Mouse (Mus musculus) kidney, adult 2 months (tissue): ENCODE measurements around the gene Acbd7. TPM values are rescaled to one million over a fixed set of nuclear protein-coding genes. Genes with fewer than 3 reads are reported as not detected.

ENCODE experiments used
- DNase-seq: peaks from one replicate; pipeline ENCODE4 v3.0.0; 2021
- H3K27ac ChIP-seq: fragments of 200-500 bp; 2 replicates; pipeline ENCODE4 v1.5.1; 2012; ENCODE audit warnings: low read depth, low read length, control low read depth, inconsistent platforms; ENCODE audit not compliant: insufficient read depth
- H3K27me3 ChIP-seq: fragments of 200-500 bp; replicated peaks from 2 replicates; pipeline ENCODE4 v1.6.1; 2012; ENCODE audit warnings: mild to moderate bottlenecking, moderate library complexity, low read length, inconsistent platforms; ENCODE audit not compliant: control insufficient read depth, insufficient read depth
- H3K36me3 ChIP-seq: fragments of 200-500 bp; 2 replicates; pipeline ENCODE4 v1.6.1; 2012; ENCODE audit warnings: mild to moderate bottlenecking, moderate library complexity, low read length, inconsistent platforms; ENCODE audit not compliant: control insufficient read depth, insufficient read depth
- H3K4me1 ChIP-seq: fragments of 200-500 bp; 2 replicates; pipeline ENCODE4 v1.6.1; 2011; ENCODE audit warnings: low read length; ENCODE audit not compliant: control insufficient read depth, insufficient read depth
- H3K4me3 ChIP-seq: fragments of 200-500 bp; 2 replicates; pipeline ENCODE4 v1.5.1; 2011; ENCODE audit warnings: mild to moderate bottlenecking, low read depth, low read length, control low read depth; ENCODE audit not compliant: insufficient read depth
- CTCF ChIP-seq: fragments of 200-500 bp; conservative IDR thresholded peaks from 2 replicates; pipeline ENCODE4 v1.5.1; 2011; ENCODE audit warnings: low read depth, mild to moderate bottlenecking, control low read depth, low read length, moderate library complexity, mixed read lengths; ENCODE audit not compliant: insufficient read depth, insufficient read length
- POLR2A ChIP-seq: fragments of 200-500 bp; IDR thresholded peaks from one replicate; pipeline ENCODE4 v1.6.1; 2011; ENCODE audit warnings: low read depth, low read length, control low read depth
- WGBS: fragments of 180-500 bp; shearing (Covaris S2); methylation state at CpG from one replicate; pipeline ENCODE4 v1.1.7; 2018; 5-methylcytosine and 5-hydroxymethylcytosine counted together
- polyA plus RNA-seq: library from polyadenylated mRNA; depleted of rRNA; stranded (reverse); fragments of >200 nt; gene quantifications from 2 replicates; pipeline ENCODE4 v1.2.3, GENCODE M21; 2012

The Acbd7 gene
- polyA plus RNA-seq, 1 experiment: not detected

- no peak for TF ChIP-seq CTCF
- no peak for TF ChIP-seq POLR2A
- H3K36me3 ChIP-seq: peaks cover 2% of the 10 kb centered on the region
- no peak for DNase-seq
- no peaks in the 10 kb centered on the region for H3K27me3 ChIP-seq
- 96% methylated on average over 7 of the region's 7 CpGs for WGBS
- H3K4me3 ChIP-seq: no peak overlapping the region
- no peaks in the 10 kb centered on the region for H3K4me1 ChIP-seq
- H3K27ac ChIP-seq: no peak overlapping the region
These were observed 11.4 kb upstream of the Acbd7 start for GRCm38 (mm10) chr2:3324381-3325130.

- WGBS: 81% methylated on average over 1 of the region's 1 CpGs
- H3K27ac ChIP-seq: no peak overlapping the region
- H3K36me3 ChIP-seq: peaks cover 2% of the 10 kb centered on the region
- H3K4me1 ChIP-seq: 0 out of 2 replicates have a peak, but pooled peaks cover 5% of the 10 kb centered on the region
- H3K4me3 ChIP-seq: no peak overlapping the region
- no peaks in the 10 kb centered on the region for H3K27me3 ChIP-seq
- no peak for DNase-seq
- TF ChIP-seq CTCF: no peak
- TF ChIP-seq POLR2A: no peak
These were observed 9.4 kb upstream of the Acbd7 start for GRCm38 (mm10) chr2:3326547-3326946.

- WGBS: 34% methylated on average over 1 of the region's 1 CpGs
- Histone ChIP-seq H3K36me3 (peaks cover 2% of the 10 kb centered on the region), H3K4me1 (0 out of 2 replicates have a peak, but pooled peaks cover 5% of the 10 kb centered on the region), H3K27me3 (no peaks in the 10 kb centered on the region), H3K4me3 (no peak overlapping the region), H3K27ac (no peak overlapping the region)
- peak; percentile 74 for DNase-seq
- TF ChIP-seq POLR2A (no peak), CTCF (peak; percentile 69)
These were observed 8.6 kb upstream of the Acbd7 start for GRCm38 (mm10) chr2:3327351-3327750.

- H3K27ac ChIP-seq: no peak overlapping the region
- WGBS: 61% methylated on average over 5 of the region's 5 CpGs
- no peak for DNase-seq
- H3K36me3 ChIP-seq: no peaks in the 10 kb centered on the region; the same call in 1 of the 2 replicates
- no peaks in the 10 kb centered on the region for H3K27me3 ChIP-seq
- peaks cover 5% of the 10 kb centered on the region; the same call in 1 of the 2 replicates for H3K4me1 ChIP-seq
- TF ChIP-seq CTCF: no peak
- no peak for TF ChIP-seq POLR2A
- H3K4me3 ChIP-seq: no peak overlapping the region
These were observed 4.8 kb upstream of the Acbd7 start for GRCm38 (mm10) chr2:3331071-3331703.

- Histone ChIP-seq H3K4me3 (peak overlapping the region; percentile 71), H3K27me3 (no peaks in the 10 kb centered on the region), H3K36me3 (no peaks in the 10 kb centered on the region; the same call in 1 of the 2 replicates), H3K4me1 (peaks cover 5% of the 10 kb centered on the region; the same call in 1 of the 2 replicates), H3K27ac (peak overlapping the region; percentile 44; the same call in 1 of the 2 replicates)
- TF ChIP-seq POLR2A (no peak), CTCF (no peak)
- under 1% methylated on average over 21 of the region's 21 CpGs for WGBS
- DNase-seq: no peak
These were observed 3.9 kb upstream of the Acbd7 start for GRCm38 (mm10) chr2:3332056-3332455.

GRCm38 (mm10) chr2:3332484-3333242 is 3.3 kb upstream of the Acbd7 start, which contains the start of gene Rpp38:
Rpp38 (minus strand) TSS chr2:3332643.
- Histone ChIP-seq H3K4me3 (peak within 1 kb of the TSS; percentile 83), H3K27me3 (no peaks in the 10 kb centered on the region), H3K27ac (peak within 1 kb of the TSS; percentile 63; the same call in 1 of the 2 replicates), H3K36me3 (no peaks in the 10 kb centered on the region; the same call in 1 of the 2 replicates), H3K4me1 (peaks cover 5% of the 10 kb centered on the region; the same call in 1 of the 2 replicates)
- TF ChIP-seq POLR2A: peak; percentile 21
- TF ChIP-seq CTCF: no peak
- under 1% methylated on average over 45 of the region's 45 CpGs for WGBS
- DNase-seq: peak; percentile 99

- Histone ChIP-seq H3K27me3 (no peaks in the 10 kb centered on the region), H3K27ac (no peak overlapping the region), H3K4me1 (peaks cover 5% of the 10 kb centered on the region; the same call in 1 of the 2 replicates), H3K4me3 (no peak overlapping the region), H3K36me3 (no peaks in the 10 kb centered on the region; the same call in 1 of the 2 replicates)
- TF ChIP-seq POLR2A: no peak
- TF ChIP-seq CTCF: no peak
- DNase-seq: no peak
- WGBS: 92% methylated on average over 12 of the region's 12 CpGs
These were observed 2.2 kb upstream of the Acbd7 start for GRCm38 (mm10) chr2:3333761-3334160.
